Mouse (Mus musculus): Measurements from ENCODE around the gene Lypd3. TPM values are rescaled to one million over a fixed set of nuclear protein-coding genes. Genes with fewer than 3 reads are reported as not detected.

Gene Lypd3
- total and polyA plus RNA-seq, 2 experiments from 2014 or later: 1.5 to 2.2 TPM

Other genes starting within 250 kb of the Lypd3 start
- 34.2 and 50.0 TPM in 2 replicates for gene Smg9, start 236.9 kb upstream of the Lypd3 start, total RNA-seq (2014; rRNA removed)
- 28.7 and 30.1 TPM in 2 replicates for gene Smg9, start 236.9 kb upstream of the Lypd3 start, polyA plus RNA-seq (2015; fragmentation: Nextera tagmentation; extraction: Ambion mirVana)
- not detected in 2 replicates for gene Irgc1, start 184.3 kb upstream of the Lypd3 start, total RNA-seq (2014; rRNA removed)
- gene Irgc1, start 184.3 kb upstream of the Lypd3 start, polyA plus RNA-seq (2015; fragmentation: Nextera tagmentation; extraction: Ambion mirVana): not detected in 2 replicates
- 1.4 and 3.7 TPM in 2 replicates for gene Plaur, start 174.1 kb upstream of the Lypd3 start, total RNA-seq (2014; rRNA removed)
- 0.93 and 1.1 TPM in 2 replicates for gene Plaur, start 174.1 kb upstream of the Lypd3 start, polyA plus RNA-seq (2015; fragmentation: Nextera tagmentation; extraction: Ambion mirVana)
- gene Cadm4, start 154.5 kb upstream of the Lypd3 start, total RNA-seq (2014; rRNA removed): 342 and 354 TPM in 2 replicates
- gene Cadm4, start 154.5 kb upstream of the Lypd3 start, polyA plus RNA-seq (2015; fragmentation: Nextera tagmentation; extraction: Ambion mirVana): 82.0 and 88.1 TPM in 2 replicates
- gene Zfp428, start 129.5 kb upstream of the Lypd3 start, total RNA-seq (2014; rRNA removed): 209 and 214 TPM in 2 replicates
- 297 and 314 TPM in 2 replicates for gene Zfp428, start 129.5 kb upstream of the Lypd3 start, polyA plus RNA-seq (2015; fragmentation: Nextera tagmentation; extraction: Ambion mirVana)
- gene AC161166.1, start 124.1 kb upstream of the Lypd3 start, total RNA-seq (2014; rRNA removed): not detected in 2 replicates
- gene AC161166.1, start 124.1 kb upstream of the Lypd3 start, polyA plus RNA-seq (2015; fragmentation: Nextera tagmentation; extraction: Ambion mirVana): 0.47 and 0.78 TPM in 2 replicates
- gene Irgq, start 105.9 kb upstream of the Lypd3 start, total RNA-seq (2014; rRNA removed): 115 and 119 TPM in 2 replicates
- gene Irgq, start 105.9 kb upstream of the Lypd3 start, polyA plus RNA-seq (2015; fragmentation: Nextera tagmentation; extraction: Ambion mirVana): 21.8 and 23.9 TPM in 2 replicates
- gene Pinlyp, start 90.4 kb upstream of the Lypd3 start, total RNA-seq (2014; rRNA removed): not detected in 2 replicates
- gene Pinlyp, start 90.4 kb upstream of the Lypd3 start, polyA plus RNA-seq (2015; fragmentation: Nextera tagmentation; extraction: Ambion mirVana): not detected in 2 replicates
- 44.6 and 51.8 TPM in 2 replicates for gene Xrcc1, start 90.3 kb upstream of the Lypd3 start, total RNA-seq (2014; rRNA removed)
- 41.9 and 43.3 TPM in 2 replicates for gene Xrcc1, start 90.3 kb upstream of the Lypd3 start, polyA plus RNA-seq (2015; fragmentation: Nextera tagmentation; extraction: Ambion mirVana)
- gene Ethe1, start 49.0 kb upstream of the Lypd3 start, total RNA-seq (2014; rRNA removed): 32.2 and 33.4 TPM in 2 replicates
- gene Ethe1, start 49.0 kb upstream of the Lypd3 start, polyA plus RNA-seq (2015; fragmentation: Nextera tagmentation; extraction: Ambion mirVana): 31.3 and 31.6 TPM in 2 replicates
- gene Zfp575, start 48.9 kb upstream of the Lypd3 start, total RNA-seq (2014; rRNA removed): 2.3 and 3.2 TPM in 2 replicates
- gene Zfp575, start 48.9 kb upstream of the Lypd3 start, polyA plus RNA-seq (2015; fragmentation: Nextera tagmentation; extraction: Ambion mirVana): 28.3 and 29.5 TPM in 2 replicates
- gene Phldb3, start 25.8 kb upstream of the Lypd3 start, total RNA-seq (2014; rRNA removed): 0.11 and 0.14 TPM in 2 replicates
- not detected in 2 replicates for gene Phldb3, start 25.8 kb upstream of the Lypd3 start, polyA plus RNA-seq (2015; fragmentation: Nextera tagmentation; extraction: Ambion mirVana)
- not detected in 2 replicates for gene Tex101, start 40.1 kb downstream of the Lypd3 start, total RNA-seq (2014; rRNA removed)
- not detected in 2 replicates for gene Tex101, start 40.1 kb downstream of the Lypd3 start, polyA plus RNA-seq (2015; fragmentation: Nextera tagmentation; extraction: Ambion mirVana)
- gene BC049730, start 72.7 kb downstream of the Lypd3 start, total RNA-seq (2014; rRNA removed): not detected in 2 replicates
- gene BC049730, start 72.7 kb downstream of the Lypd3 start, polyA plus RNA-seq (2015; fragmentation: Nextera tagmentation; extraction: Ambion mirVana): not detected in 2 replicates
- gene Gm4763, start 90.4 kb downstream of the Lypd3 start, total RNA-seq (2014; rRNA removed): not detected in 2 replicates
- gene Gm4763, start 90.4 kb downstream of the Lypd3 start, polyA plus RNA-seq (2015; fragmentation: Nextera tagmentation; extraction: Ambion mirVana): not detected in 2 replicates
- gene Cd177, start 123.8 kb downstream of the Lypd3 start, total RNA-seq (2014; rRNA removed): 0.16 and 1.0 TPM in 2 replicates
- 0.37 and 0.47 TPM in 2 replicates for gene Cd177, start 123.8 kb downstream of the Lypd3 start, polyA plus RNA-seq (2015; fragmentation: Nextera tagmentation; extraction: Ambion mirVana)
- 0.33 TPM in 1 of 2 replicates, not detected in the other for gene Ceacam10, start 140.7 kb downstream of the Lypd3 start, total RNA-seq (2014; rRNA removed)
- 0.43 and 0.63 TPM in 2 replicates for gene Ceacam10, start 140.7 kb downstream of the Lypd3 start, polyA plus RNA-seq (2015; fragmentation: Nextera tagmentation; extraction: Ambion mirVana)
- gene Gm9844, start 225.7 kb downstream of the Lypd3 start, total RNA-seq (2014; rRNA removed): 5.9 and 13.5 TPM in 2 replicates
- gene Gm9844, start 225.7 kb downstream of the Lypd3 start, polyA plus RNA-seq (2015; fragmentation: Nextera tagmentation; extraction: Ambion mirVana): 33.2 and 44.4 TPM in 2 replicates
- gene Lypd4, start 233.4 kb downstream of the Lypd3 start, total RNA-seq (2014; rRNA removed): 0.19 TPM in 1 of 2 replicates, not detected in the other
- gene Lypd4, start 233.4 kb downstream of the Lypd3 start, polyA plus RNA-seq (2015; fragmentation: Nextera tagmentation; extraction: Ambion mirVana): 0.16 and 0.28 TPM in 2 replicates
- gene Dmrtc2, start 233.5 kb downstream of the Lypd3 start, total RNA-seq (2014; rRNA removed): 0.11 TPM in 1 of 2 replicates, not detected in the other
- 0.31 and 0.70 TPM in 2 replicates for gene Dmrtc2, start 233.5 kb downstream of the Lypd3 start, polyA plus RNA-seq (2015; fragmentation: Nextera tagmentation; extraction: Ambion mirVana)
- 364 and 448 TPM in 2 replicates for gene Rps19, start 247.8 kb downstream of the Lypd3 start, total RNA-seq (2014; rRNA removed)
- 1,202 and 1,286 TPM in 2 replicates for gene Rps19, start 247.8 kb downstream of the Lypd3 start, polyA plus RNA-seq (2015; fragmentation: Nextera tagmentation; extraction: Ambion mirVana)

Data from midbrain, postnatal 0 days (tissue).